Mouse (Mus musculus) G1E (cell line): ENCODE results near the gene Tmbim7. TPM values are rescaled to one million over a fixed set of nuclear protein-coding genes. Genes with fewer than 3 reads are reported as not detected.
"Not testable (repeated sequence)": the region's sequence is repeated elsewhere in the genome, so short reads cannot be mapped to it uniquely, and the experiment has no call there.

Source experiments
- ATAC-seq: 2 replicates; pipeline ENCODE4 v1.8.0; 2016; ENCODE audit warnings: mild to moderate bottlenecking; ENCODE audit not compliant: insufficient number of reproducible peaks, poor library complexity, low FRiP score, severe bottlenecking; ENCODE audit errors: extremely low read depth
- DNase-seq: peaks from one replicate; pipeline ENCODE4 v3.0.0; 2012; ENCODE audit warnings: low spot score
- H3K27me3 ChIP-seq: 2 replicates; pipeline ENCODE4 v1.6.1; 2012; ENCODE audit warnings: mild to moderate bottlenecking, low read length, inconsistent platforms; ENCODE audit not compliant: insufficient read depth
- H3K36me3 ChIP-seq: replicated peaks from 2 replicates; pipeline ENCODE3; 2012; ENCODE audit warnings: mild to moderate bottlenecking, inconsistent platforms
- H3K4me1 ChIP-seq: 2 replicates; pipeline ENCODE4 v1.6.1; 2012; ENCODE audit warnings: low read depth, low read length, inconsistent platforms, mixed read lengths; ENCODE audit not compliant: insufficient read depth
- H3K4me3 ChIP-seq: 2 replicates; pipeline ENCODE4 v1.5.1; 2012; ENCODE audit warnings: low read depth, mild to moderate bottlenecking, inconsistent platforms, low read length, moderate library complexity, mixed read lengths
- H3K9me3 ChIP-seq: replicated peaks from 2 replicates; pipeline ENCODE4 v1.6.1; 2012; ENCODE audit warnings: inconsistent platforms
- CTCF ChIP-seq: IDR thresholded peaks from 2 replicates; pipeline ENCODE4 v1.5.1; 2012; ENCODE audit warnings: low read depth, low read length, inconsistent platforms, mixed read lengths
- GATA1 ChIP-seq: IDR thresholded peaks from 2 replicates; pipeline ENCODE4 v1.6.1; 2012; ENCODE audit warnings: borderline replicate concordance, low read length, inconsistent platforms, mixed read lengths
- GATA2 ChIP-seq: IDR thresholded peaks from 2 replicates; pipeline ENCODE4 v1.6.1; 2012; ENCODE audit warnings: low read depth, low read length, inconsistent platforms, borderline replicate concordance
- POLR2AphosphoS5 ChIP-seq: IDR thresholded peaks from 2 replicates; pipeline ENCODE4 v1.6.1; 2012; ENCODE audit warnings: low read depth, low read length, inconsistent platforms; ENCODE audit not compliant: insufficient replicate concordance
- TAL1 ChIP-seq: conservative IDR thresholded peaks from 2 replicates; pipeline ENCODE4 v1.6.1; 2012; ENCODE audit warnings: low read depth, low read length, inconsistent platforms, mixed read lengths
- polyA plus RNA-seq: library from polyadenylated mRNA; stranded (reverse); fragments of >175 nt; gene quantifications from 2 replicates; pipeline ENCODE4 v1.2.3, GENCODE M21; 2012
- total RNA-seq, 2 experiments: library from RNA; stranded (forward) in 1 of 2; stranded (reverse) in 1 of 2; fragments of 200-1000 nt in 1 of 2; fragments of >200 nt in 1 of 2; fragmentation: Nextera tagmentation in 1 of 2; gene quantifications; 2 replicates each; pipeline ENCODE4 v1.2.3; 2014 to 2017

The Tmbim7 gene
- total and polyA plus RNA-seq, 3 experiments = not detected

DNA sequence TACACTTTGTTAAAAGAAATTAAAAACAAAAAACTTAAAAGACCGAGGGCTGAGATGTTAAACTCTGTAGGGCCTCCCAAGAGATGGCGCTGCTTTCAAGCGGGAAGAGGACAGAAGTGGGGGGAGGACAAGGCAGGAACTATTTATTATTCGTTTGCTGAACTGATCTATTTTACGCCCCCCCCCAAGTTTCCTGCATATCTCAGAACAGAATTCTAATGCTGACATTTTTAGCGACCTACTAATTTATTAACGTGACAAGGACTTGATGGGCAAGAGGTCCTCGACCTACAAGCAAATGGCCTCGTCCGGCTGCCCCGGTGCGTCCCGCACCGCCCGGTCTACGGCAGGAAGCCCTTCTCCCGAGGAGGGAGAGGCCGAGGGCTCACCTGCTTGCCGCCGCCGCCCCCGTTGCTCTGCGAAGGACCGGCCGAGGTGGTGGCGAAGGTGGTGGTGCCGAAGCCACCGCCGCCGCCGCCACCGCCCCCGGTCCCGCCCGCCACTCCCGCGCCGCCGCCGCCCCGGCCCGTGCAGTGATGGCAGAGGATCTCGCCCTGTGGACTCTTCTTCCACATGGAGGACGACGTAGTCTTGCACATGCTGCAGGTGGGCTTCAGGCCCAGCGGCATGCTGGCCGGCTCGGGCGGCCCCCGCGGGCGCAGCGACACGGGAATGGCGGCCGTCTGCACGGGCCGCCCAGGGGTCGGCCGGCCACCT, 3.8 kb upstream of the Tmbim7 start:
- H3K4me1 ChIP-seq = peaks cover 34% of the 10 kb centered on the region
- DNase-seq = peak; percentile 30
- peak overlapping the region; percentile 94 for H3K4me3 ChIP-seq
- H3K36me3 ChIP-seq = peaks cover 31% of the 10 kb centered on the region
- TF ChIP-seq GATA2 (no peak), POLR2AphosphoS5 (no peak), CTCF (no peak), GATA1 (no peak), TAL1 (no peak)
- H3K27me3 ChIP-seq = no peaks in the 10 kb centered on the region
- peak; percentile 59 for ATAC-seq
- no peaks in the 10 kb centered on the region for H3K9me3 ChIP-seq

GRCm38 (mm10) chr5:3647708-3648121, 3.3 kb upstream of the Tmbim7 start:
- Histone ChIP-seq H3K27me3 (no peaks in the 10 kb centered on the region), H3K4me3 (peak overlapping the region; percentile 94), H3K36me3 (peaks cover 26% of the 10 kb centered on the region), H3K4me1 (peaks cover 34% of the 10 kb centered on the region), H3K9me3 (no peaks in the 10 kb centered on the region)
- no peak for TF ChIP-seq TAL1
- no peak for TF ChIP-seq POLR2AphosphoS5
- no peak for TF ChIP-seq CTCF
- no peak for TF ChIP-seq GATA2
- TF ChIP-seq GATA1 = no peak
- ATAC-seq (peak; percentile 94), DNase-seq (peak; percentile 98)

DNA sequence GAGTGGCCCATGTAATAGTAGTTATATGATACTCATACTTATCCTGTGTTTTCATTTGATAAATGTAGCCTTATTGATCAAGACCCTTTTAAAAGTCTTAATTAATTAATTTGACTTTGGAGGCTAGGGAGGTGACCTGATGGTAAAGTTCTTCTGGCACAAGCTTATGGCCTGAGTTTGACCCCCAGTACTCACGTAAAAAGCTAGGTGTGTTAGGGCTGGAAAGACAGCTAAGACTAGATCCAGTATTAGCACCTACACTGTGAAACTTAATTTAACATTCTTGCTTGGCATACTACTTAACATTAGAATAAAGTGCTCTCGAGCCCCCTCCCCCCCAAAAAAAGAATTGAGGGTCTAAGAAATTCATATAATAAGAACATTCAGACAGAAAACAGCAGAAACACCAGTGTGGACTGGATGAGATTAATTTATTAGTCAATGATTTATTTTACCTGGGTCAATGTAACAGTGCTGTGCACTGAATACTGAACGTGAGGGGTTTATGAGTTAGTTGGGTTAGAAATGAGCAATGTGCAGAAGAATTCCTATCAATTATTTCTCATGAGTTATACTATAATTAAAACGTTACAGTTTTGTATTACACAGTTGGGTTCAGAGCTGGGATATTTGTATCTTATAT, 2.7 kb upstream of the Tmbim7 start:
- ATAC-seq (no peak), DNase-seq (no peak)
- no peak for TF ChIP-seq TAL1
- TF ChIP-seq CTCF = no peak
- no peak for TF ChIP-seq POLR2AphosphoS5
- TF ChIP-seq GATA1 = no peak
- TF ChIP-seq GATA2 = no peak
- no peaks in the 10 kb centered on the region for H3K9me3 ChIP-seq
- peaks cover 31% of the 10 kb centered on the region for H3K4me1 ChIP-seq
- peaks cover 21% of the 10 kb centered on the region for H3K36me3 ChIP-seq
- no peak overlapping the region; the same call in 1 of the 2 replicates for H3K4me3 ChIP-seq
- H3K27me3 ChIP-seq = no peaks in the 10 kb centered on the region

GRCm38 (mm10) chr5:3648849-3649210, 2.2 kb upstream of the Tmbim7 start:
- TF ChIP-seq CTCF (no peak), GATA2 (no peak), POLR2AphosphoS5 (no peak), TAL1 (no peak), GATA1 (no peak)
- DNase-seq (no peak), ATAC-seq (no peak)
- peaks cover 29% of the 10 kb centered on the region for H3K4me1 ChIP-seq
- H3K36me3 ChIP-seq = peaks cover 17% of the 10 kb centered on the region
- no peaks in the 10 kb centered on the region for H3K27me3 ChIP-seq
- no peak overlapping the region for H3K4me3 ChIP-seq
- no peaks in the 10 kb centered on the region for H3K9me3 ChIP-seq

GRCm38 (mm10) chr5:3651621-3652020, 640 bp downstream of the Tmbim7 start:
- DNase-seq (no peak), ATAC-seq (no peak)

DNA sequence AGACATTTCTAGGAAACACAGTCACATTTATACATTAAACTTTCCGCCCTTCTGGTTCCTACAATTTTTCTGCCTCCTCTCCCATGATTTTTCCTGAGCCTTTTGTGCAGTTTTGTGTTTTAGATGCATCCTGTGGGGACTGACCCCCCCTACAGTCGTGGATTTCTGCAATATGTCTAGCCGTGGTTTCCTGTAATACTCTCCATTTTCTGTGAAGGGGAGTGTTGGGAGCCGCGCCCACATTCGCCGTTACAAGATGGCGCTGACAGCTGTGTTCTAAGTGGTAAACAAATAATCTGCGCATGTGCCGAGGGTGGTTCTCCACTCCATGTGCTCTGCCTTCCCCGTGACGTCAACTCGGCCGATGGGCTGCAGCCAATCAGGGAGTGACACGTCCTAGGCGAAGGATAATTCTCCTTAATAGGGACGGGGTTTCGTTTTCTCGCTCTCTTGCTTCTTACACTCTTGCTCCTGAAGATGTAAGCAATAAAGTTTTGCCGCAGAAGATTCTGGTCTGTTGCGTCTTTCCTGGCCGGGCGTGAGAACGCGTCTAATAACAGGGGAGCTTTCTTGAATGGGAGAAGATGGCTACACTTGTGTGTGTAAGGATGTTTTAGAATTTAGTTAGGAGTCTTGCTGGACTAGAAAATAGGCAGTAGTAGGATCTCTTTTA, 2.1 kb downstream of the Tmbim7 start:
- H3K9me3 ChIP-seq, ATAC-seq, H3K36me3 ChIP-seq, H3K27me3 ChIP-seq, H3K4me3 ChIP-seq, DNase-seq: not testable (repeated sequence)
- peaks cover 19% of the 10 kb centered on the region for H3K4me1 ChIP-seq

More at GRCm38 (mm10) chr5:3651621-3652020, 640 bp downstream of the Tmbim7 start:
- no peak for TF ChIP-seq GATA1
- no peak for TF ChIP-seq GATA2
- no peak for TF ChIP-seq POLR2AphosphoS5
- TF ChIP-seq TAL1 = no peak
- TF ChIP-seq CTCF = no peak
- Histone ChIP-seq H3K4me1 (peaks cover 19% of the 10 kb centered on the region), H3K36me3 (no peaks in the 10 kb centered on the region), H3K4me3 (no peak overlapping the region), H3K27me3 (no peaks in the 10 kb centered on the region), H3K9me3 (no peaks in the 10 kb centered on the region)
